Mouse (Mus musculus): ENCODE results near the gene Wdr41. TPM values are rescaled to one million over a fixed set of nuclear protein-coding genes. Genes with fewer than 3 reads are reported as not detected.

Wdr41 gene
- 10 to 100 TPM; 16.9 to 18.9 TPM for total RNA-seq (2021)

DNA sequence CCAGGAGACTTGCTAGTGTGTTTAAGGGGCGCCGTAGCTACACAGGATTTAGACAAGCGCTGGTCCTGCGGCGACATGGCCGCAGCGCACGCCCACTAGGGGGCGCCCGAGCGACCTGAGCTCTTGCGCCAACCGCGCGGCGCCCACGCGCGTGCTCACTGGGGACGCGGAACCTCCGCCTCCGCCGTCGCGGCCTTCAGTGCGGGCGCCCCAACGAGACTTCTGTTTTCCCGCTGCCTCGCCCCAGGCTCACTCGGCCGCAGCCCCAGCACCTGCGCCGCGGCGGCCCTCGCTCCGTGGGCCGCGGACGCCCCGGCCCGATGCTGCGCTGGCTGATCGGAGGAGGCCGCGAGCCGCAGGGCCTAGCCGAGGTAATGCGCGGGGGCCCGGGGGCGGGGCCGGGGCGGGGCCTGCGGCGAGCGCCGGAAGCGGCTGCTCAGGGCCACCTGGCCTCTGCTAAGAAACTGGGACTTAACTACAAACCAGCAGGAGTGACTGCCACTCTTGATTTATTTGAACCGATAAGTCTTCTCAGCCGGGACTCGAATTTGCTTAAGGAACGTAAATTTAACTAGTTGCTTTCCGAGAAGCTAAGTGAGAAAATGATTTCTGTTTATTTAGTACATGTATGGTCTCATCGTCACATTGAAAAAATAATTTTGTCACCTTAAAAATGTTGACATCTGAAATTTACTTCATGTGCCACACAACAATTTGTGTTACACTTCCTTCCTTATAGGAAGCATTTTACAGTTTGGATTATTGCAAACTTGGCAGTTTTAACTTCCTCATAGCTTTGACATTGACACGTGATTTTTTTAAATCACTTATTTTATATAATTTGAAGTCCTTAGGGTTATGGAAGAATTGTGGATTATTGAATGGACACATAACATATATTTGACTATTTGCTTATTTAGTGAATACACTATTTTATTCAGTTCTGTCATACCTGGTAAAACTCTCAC is at the start of gene Wdr41:
Gene Wdr41, plus strand, starts transcription at position 126 of the 968 bp plus-strand sequence.
- peak; percentile 93 for DNase-seq
- intact Hi-C loops (cut with DNase I): loop anchor here (2.0 to 5.0 kb wide), 2 partner anchors 189 to 310 kb away; partner anchors contain the start of gene Tbca

DNA sequence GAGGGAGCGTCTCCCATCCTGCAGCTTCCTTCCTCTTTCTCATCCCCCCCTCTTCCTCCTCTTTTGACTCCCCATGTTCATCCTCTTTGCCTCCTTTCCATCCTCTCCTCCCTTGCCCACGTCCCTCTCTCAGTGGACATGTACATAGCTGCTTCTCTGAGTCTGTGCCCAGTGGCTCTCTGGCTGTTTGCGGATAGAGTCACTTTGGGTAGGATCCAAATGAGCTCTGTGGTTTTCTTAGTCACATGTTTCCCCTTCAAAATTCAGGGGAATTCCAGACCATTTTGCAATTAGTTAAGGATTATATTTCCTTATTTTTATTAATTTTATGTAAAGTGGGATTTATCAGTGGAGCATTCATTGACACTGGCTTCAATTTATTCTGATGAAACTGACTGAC is 48.1 kb upstream of the Wdr41 start:
- no peak for DNase-seq
- intact Hi-C loops (cut with DNase I): no loop called here

DNA sequence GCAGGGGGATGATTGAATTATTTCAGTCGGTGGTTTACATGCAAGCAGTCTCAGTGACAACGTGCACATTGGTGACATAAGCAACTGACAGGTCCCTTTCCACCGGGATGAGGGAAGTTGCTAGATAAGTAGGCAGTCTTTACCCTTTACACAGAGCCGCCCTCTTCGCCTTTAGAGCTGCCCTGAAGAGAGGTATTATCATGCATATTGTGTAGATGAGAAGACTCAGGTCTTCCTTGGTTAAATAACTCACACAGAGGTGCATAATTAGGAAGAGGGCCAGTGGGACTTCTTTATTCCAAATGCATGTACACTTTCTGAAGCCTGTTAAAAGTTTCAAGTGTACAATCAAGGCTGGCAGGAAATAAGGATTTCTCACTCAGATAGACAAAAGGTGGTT is 37.7 kb upstream of the Wdr41 start:
- intact Hi-C loops (cut with DNase I): loop anchor here (5.0 kb wide), 1 partner anchor 1146 kb away; no protein-coding TSS in a partner anchor
- no peak for DNase-seq

DNA sequence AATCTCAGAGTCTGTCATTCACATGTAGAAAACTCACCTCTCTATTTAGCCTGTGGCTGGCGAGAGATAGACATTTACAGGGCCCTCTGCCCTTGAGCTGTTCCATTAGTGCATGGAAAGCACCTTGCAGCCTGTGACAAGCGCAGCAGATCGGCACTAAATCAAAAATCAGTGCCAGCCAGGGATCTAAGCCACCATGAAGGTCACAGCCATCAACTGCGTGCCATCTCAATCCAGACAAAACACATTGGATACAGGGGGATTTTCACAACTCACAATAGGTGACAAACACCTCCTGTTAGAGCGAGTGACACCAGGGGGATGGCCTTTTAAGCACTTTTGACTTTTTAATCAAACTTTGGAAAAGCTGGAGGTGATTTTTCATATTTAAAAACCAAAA is 36.0 kb upstream of the Wdr41 start:
- intact Hi-C loops (cut with DNase I): loop anchor here (5.0 kb wide), 2 partner anchors 378 to 558 kb away; no protein-coding TSS in a partner anchor
- peak in 1 of 2 experiments; percentile 2 for DNase-seq

DNA sequence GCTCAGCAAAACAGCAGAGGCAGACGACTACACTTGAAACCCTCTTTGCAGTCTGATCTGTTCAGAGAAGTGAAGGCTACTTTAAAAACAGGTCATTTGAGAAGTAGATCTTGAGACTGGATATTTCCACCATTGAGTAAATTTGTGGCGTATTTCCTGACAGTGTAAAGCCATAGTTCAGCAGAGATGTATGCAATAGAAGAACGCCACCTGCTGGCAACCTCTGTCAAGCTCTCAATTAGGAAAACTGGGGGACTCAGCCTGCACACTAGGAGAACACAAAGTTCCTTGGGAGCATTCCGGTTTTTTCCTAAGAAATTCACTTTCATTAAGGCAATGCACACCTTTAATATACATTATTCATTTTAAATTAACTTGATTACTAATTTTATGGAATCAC is 34.9 kb upstream of the Wdr41 start:
- intact Hi-C loops (cut with DNase I): loop anchor here (1.0 to 5.0 kb wide), 3 partner anchors 379 to 559 kb away; no protein-coding TSS in a partner anchor
- peak; percentile 63 to 77 for DNase-seq

DNA sequence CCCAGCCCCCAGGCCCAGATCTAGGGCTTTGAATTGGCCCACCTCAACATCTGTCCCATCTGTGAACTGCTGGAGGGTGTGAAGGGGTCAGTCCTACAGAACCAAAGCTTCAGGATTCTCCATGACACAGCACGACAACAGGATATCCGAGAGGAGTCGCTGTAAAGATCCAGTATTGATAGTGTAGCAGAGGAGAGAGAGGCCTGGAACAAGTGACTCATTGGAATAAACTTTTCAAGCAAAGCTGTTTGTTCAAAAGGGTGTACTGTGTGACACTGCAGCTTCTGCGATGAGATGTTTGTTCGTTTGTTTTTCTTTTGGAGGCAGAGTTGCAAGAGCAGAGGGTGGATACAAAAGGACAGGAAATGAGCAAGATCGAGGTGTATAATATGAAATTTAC is 20.2 kb upstream of the Wdr41 start:
- DNase-seq: no peak
- intact Hi-C loops (cut with DNase I): no loop called here

DNA sequence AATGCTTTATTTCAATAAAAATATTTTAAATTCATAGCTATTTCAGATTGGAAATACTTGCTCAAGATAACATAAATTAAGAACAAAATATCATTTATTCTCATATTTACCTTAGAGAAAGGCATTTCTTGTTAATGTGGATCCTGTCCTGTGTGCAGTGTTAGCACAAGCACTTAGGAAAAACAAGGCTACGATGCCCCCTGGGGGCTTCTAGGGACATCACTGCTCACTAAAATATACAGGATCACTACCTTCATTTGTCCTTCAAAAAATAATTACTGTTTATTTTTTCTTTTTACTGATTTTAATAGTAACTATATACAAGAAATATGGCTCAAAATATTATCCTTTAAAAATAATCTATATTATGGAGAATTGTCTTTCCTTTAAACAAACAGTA is 18.2 kb upstream of the Wdr41 start:
- peak in 1 of 2 experiments; percentile 12 for DNase-seq
- intact Hi-C loops (cut with DNase I): no loop called here

DNA sequence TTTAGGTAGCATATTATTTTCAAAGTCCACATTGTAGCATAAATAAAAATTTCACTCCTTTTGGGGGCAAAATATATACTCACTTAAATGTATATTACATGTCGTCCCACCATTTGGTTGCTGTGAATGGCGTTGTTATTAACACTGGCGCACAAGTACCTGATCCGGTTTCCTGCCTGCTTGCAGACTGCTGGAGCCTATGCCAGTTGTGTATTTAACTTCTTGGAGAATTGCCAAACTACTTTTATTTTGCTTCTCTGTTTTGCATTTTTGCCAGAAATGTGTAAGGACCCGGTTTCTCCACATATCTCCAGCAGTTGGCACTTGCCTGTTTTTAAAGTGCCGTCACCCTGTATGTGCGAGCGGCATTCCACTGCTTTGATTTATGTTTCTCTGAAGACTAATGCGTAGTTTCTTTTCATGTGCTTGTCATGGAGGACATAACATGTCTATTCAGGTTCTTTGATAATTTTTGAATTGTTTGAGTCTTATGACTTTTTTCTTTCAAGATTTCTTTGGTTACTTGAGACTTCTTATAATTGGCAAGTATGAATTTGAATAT is 6.1 kb upstream of the Wdr41 start:
- intact Hi-C loops (cut with DNase I): no loop called here
- no peak for DNase-seq

DNA sequence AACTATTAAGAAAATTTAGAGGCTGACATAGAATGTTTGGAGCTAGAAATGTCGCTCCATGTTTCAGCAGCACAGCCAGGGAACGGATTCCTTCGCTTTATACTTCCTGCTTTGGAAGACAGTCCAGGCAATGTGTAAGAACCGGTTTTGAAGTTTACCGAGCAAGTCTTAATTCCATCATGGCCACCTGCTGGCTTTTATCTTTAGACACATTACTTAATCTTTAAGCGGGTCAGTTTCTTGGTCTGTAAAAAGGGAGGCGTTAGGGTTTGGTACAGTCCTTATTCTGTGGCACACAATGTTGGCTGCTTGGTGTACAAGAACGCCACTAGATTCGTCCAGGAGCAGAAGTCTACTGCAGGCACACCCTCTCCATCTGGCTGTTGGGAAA is 321 bp upstream of the Wdr41 start:
- intact Hi-C loops (cut with DNase I): loop anchor here (1.0 to 5.0 kb wide), 3 partner anchors 33 to 311 kb away; partner anchors contain the start of gene Tbca
- no peak for DNase-seq

DNA sequence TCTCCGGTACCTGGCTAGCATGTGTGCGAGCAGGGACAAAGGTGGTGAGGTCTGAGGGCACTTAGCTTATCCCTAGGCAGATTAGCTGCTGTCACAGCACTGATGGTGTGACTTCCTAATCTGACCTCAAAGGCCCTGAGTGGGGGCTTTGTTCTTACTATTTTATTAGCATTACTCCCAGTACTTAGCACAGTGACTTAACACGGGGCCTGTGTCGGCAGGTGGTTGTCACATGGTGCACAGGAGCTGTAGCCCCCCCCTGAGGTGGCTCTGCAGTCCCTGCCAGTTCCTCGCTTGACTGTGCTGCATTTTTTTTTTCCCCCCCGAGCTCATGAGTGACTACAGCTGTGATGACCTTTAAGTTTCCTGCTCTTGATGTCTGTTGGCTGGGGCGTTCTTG is 2.9 kb downstream of the Wdr41 start:
- DNase-seq: peak in 1 of 2 experiments; percentile 29
- intact Hi-C loops (cut with DNase I): loop anchor here (5.0 kb wide), 1 partner anchor 192 kb away; the partner anchor contains the start of gene Tbca

DNA sequence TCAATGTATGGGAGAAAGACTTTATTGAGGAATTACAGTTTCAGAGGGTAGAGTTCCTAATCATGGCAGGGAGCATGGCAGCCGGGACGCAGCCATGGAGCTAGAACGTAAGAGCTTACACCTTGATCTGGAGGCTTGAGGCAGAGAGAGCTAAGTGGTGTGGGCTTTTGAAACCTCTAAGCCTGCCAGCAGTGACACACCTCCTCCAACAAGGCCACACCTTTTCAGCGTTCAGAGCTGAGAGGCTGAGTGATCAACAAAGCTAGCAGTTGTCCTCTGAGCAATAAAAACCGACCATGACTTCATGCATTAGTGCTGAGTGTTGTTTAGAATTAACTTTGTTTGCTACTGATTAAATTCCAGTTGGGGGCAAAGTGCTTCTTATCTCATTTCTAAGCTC is 14.4 kb downstream of the Wdr41 start:
- DNase-seq: no peak
- intact Hi-C loops (cut with DNase I): no loop called here

DNA sequence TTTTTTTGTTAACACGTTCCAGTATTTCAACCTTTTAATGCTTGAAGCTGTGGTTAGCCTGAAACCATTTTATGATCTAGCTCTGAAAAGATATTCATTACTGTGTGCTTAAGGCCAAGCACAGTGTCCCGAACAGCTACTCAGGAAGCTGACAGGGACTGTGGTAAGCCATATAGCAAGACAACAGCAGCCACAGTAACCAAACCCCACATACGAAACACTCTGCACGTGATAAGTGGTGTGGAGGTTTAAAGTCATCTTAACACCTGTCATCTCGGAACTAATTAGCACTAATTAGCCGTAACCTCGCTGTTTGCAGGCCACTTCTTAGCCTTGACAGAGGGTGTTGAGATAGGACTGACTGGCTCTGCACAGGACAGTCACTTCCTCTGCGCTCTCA is 31.1 kb downstream of the Wdr41 start:
- intact Hi-C loops (cut with DNase I): no loop called here
- DNase-seq: no peak

DNA sequence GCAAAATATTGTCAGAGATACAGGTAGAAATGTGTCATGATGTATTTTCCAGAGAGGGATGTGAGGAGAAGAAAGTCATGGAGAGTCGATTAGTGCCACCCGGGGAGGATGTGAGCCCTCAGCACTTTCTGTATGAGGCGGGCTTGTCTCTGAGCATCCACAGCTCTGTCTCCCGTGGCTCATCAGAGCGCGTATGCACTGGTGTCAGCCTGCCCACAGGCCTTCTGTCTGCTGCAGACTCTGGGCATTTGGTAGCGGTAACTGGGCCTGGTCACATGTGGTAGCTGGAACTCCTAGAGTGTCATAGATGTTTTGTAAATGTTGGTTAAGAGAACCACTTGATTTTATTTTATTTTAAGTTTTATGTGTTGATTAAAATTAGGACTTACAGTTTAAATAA is 33.1 kb downstream of the Wdr41 start:
- DNase-seq: no peak
- intact Hi-C loops (cut with DNase I): loop anchor here (1.0 kb wide), 1 partner anchor 34 kb away; no protein-coding TSS in a partner anchor

DNA sequence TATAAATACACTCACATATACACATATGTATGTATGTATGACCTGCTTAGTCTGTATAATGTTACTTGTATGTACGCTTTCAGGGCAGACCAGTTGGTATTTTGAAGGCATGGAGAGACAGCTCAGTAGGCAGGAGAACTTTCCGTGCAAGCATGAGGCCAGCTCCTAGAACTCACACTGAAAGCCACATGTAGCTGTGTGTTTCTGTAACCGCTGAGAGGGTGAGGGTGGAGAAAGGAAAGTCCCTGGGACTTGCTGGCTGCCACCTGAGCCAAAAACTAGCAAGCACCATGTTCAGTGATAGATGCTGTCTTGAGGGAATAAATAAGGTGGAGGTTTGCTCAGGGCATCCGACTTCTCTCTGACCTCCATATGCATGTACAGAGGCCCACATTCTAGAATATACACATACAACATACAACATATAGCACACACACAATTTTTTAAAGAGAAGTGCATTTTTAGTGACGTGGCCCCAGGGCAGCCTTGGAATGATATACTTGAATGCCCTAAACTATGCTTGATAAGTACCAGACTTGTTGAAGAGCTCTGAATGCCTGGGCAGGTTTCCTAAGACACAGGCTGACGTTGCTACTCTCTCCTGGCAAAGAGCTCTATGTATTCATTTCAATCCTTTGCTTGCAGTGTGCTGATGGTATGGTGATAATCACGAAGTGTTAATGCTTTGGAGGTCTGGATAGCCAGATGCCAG is 35.6 kb downstream of the Wdr41 start:
- DNase-seq: no peak
- intact Hi-C loops (cut with DNase I): no loop called here

DNA sequence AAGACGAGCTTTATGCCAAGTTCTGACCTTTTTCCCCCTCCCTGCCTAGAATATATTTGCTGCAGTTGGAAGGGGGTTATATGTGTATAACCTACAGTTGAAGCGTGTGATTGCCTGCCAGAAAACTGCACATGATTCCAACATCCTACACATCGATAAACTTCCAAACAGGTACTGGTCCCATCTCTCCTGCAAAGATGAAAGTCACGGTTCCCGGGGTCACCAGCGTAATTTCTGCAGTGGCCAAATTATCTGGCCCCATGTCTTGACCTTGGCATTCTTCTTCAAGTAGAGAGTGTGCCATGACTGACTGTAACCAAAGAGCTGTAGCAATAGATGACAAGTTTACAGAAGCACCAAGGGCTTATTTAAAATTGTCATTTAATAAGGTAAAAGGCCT is 41.1 kb downstream of the Wdr41 start:
- intact Hi-C loops (cut with DNase I): loop anchor here (5.0 kb wide), 1 partner anchor 330 kb away; no protein-coding TSS in a partner anchor
- no peak for DNase-seq

DNA sequence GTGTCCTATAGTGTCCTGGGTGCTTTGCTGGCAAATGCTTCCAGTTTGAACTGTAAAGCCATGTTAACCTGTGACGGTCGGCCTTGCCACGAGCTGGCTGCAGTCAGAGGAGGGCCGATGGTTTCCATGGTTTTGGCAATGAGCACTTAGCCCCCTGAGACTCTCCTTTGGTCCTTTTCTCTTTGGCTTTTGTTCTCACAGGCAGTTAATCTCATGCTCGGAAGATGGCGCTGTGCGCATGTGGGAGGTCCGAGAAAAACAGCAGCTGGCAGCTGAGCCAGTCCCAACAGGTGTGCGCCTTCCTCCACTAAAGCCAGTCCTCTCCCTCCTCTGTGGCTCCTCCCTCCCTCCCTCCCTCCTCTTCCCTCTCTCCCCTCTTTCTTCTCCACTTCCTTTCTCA is 41.8 kb downstream of the Wdr41 start:
- DNase-seq: peak; percentile 45 to 68

DNA sequence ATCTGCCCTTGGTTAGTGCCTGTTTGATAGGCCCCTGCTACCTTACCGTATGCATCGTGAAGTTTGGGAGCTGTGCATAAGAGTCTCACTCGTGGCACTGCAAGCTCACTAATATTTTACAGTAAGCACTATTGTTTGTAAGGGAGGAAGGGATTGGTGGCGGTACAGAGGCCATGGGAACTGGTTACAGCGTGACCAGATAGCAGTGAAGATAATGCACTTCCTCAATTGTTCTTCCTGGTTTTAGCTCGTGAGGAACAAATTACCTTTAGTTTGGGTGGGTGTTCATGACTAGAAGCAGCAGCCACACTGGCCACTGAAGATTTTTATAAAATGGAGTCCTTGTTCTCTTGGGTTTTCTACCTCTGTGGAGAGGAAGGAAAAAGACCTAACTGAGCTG is 43.2 kb downstream of the Wdr41 start:
- DNase-seq: no peak
- intact Hi-C loops (cut with DNase I): loop anchor here (5.0 kb wide), 1 partner anchor 328 kb away; no protein-coding TSS in a partner anchor

More for the DNA sequence above, 41.8 kb downstream of the Wdr41 start:
- intact Hi-C loops (cut with DNase I): loop anchor here (1.0 to 5.0 kb wide), 2 partner anchors 269 to 329 kb away; no protein-coding TSS in a partner anchor

DNA sequence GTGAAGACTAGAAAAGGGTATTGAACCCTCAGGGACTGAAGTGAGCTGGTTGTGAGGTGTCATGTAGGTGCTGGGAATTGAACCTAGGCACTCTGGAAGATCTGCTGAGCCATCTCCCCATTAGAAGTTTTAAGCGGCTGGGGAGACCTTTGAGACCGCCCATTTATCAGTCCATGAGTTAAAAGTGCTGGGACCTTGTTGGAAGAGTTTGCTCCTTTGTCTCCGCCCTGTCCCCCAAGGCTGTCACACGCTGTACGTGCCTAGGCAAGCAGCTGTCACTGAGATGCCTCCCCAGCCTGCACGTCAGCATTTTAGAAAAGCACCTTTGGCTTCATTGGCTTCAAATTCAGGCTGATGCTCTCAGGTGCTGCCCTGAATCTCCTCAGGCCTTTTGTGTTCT is 44.1 kb downstream of the Wdr41 start:
- DNase-seq: no peak
- intact Hi-C loops (cut with DNase I): no loop called here

DNA sequence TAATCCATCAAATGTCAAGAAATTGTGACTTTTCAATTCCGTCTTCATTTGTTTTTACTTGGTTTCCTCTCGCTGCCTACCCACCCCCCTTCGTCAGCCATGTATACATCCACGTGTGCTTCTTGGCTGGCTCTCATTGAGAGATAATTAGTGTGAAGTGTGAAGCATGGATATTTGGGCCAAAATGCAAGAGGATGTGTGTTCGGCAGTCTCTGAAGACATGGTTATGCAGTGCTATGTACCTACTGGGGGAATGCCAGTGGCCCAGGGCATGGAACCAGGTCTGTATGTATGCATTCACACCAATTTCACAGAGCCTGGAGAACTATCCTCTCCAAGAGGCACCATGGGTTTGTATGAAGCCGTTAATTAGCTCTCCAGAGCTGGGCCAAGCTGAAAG is 54.7 kb downstream of the Wdr41 start:
- no peak for DNase-seq
- intact Hi-C loops (cut with DNase I): no loop called here

DNA sequence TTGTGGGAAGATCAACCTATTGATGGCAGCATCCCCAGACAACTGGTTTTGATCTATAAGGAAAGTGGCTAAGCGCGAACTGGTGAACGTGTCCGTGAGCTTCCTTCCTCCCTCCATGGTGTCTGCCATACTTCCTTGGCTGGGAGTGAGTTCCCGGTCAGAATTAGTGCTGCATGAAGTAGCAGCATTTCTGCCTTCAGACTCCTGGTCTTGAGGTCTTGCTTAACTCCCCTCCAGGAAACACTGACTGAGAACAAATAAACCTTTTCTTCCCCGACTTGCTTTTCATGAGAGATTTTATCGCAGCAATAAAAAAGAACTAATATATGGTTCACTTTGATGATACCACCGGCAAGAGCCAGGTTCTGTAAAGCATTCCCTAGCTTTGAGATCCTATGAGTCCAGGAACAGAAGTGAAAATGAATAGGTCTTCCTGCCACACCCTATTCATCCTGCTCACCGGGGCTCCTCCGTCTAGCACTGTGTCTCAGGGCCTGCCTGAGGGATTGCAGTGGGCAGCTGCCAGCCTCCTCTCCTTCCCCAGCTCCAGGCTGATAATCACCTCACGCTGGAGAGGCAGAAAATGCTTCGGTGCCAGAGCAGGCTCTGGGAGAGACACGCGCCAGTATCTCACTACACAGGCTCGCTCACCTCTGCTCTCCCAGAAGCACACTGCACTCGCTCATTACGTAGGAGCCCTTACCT is 56.1 kb downstream of the Wdr41 start:
- intact Hi-C loops (cut with DNase I): no loop called here
- peak; percentile 24 to 51 for DNase-seq

Measured in heart, postnatal 10 days (tissue).